Comparison of ENCODE assay signal across 14 mouse cellular contexts in the genomic region with DNA sequence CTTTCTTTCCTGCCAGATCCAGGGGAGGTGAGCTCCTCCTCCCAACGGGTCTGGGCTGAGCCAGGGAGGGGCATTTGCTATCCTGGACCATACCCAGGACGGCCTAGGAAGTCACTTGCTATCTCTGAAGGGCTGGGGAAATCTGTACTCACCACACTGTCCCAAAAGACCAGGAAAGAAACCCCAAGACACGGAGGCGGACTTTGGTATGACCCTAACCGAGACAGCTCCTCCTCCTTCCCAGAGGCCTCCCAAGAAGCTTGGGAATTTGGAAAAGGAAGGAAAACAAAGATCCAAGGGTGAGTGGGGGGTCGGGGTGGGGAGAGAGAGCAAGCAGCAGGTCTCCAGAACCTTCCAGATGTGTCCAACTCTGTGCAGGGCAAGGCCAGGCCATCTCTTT. TPM values are rescaled to one million over a fixed set of nuclear protein-coding genes. Genes with fewer than 3 reads are reported as not detected.
DNase-seq lines count a peak whose midpoint lies in the region; ATAC-seq and TF ChIP-seq lines count a peak whose summit lies in the region.
"Had no signal": no experiment of that assay in that cellular context is flagged by ENCODE, and none has a peak within 500 bp of the region (broad histone marks: within the 10 kb centered on the region; RNA-seq: fewer than 3 reads in every experiment).

No protein-coding gene starts in this region.

- peaks cover 23% of the 10 kb centered on the region for H3K4me1 ChIP-seq in intestine, embryonic 15.5 days (replicated peaks)
- no peaks in the 10 kb centered on the region; the same call in 1 of the 2 replicates for H3K4me1 ChIP-seq in intestine, postnatal 0 days (replicated peaks; ENCODE audit: control insufficient read depth, insufficient read depth, low read length)
- peaks cover 74% of the 10 kb centered on the region for H3K4me1 ChIP-seq in E14TG2a.4 (replicated peaks; ENCODE audit: low read depth, low read length)
- peaks cover 35% of the 10 kb centered on the region for H3K4me1 ChIP-seq in limb, embryonic 12.5 days (replicated peaks)
- H3K4me1 ChIP-seq in hindbrain, embryonic 12.5 days, result peaks cover 37% of the 10 kb centered on the region

- H3K27me3 ChIP-seq in intestine, embryonic 15.5 days (replicated peaks), result no peaks in the 10 kb centered on the region
- no peaks in the 10 kb centered on the region for H3K27me3 ChIP-seq in intestine, postnatal 0 days (replicated peaks; ENCODE audit: control insufficient read depth, insufficient read depth, low read length)
- peaks cover 25% of the 10 kb centered on the region for H3K27me3 ChIP-seq in E14TG2a.4 (ENCODE audit: insufficient read depth, low read length)
- H3K27me3 ChIP-seq in limb, embryonic 12.5 days, result no peaks in the 10 kb centered on the region
- H3K27me3 ChIP-seq in hindbrain, embryonic 12.5 days, result no peaks in the 10 kb centered on the region
- H3K27me3 ChIP-seq: hindbrain, embryonic 15.5 days had no signal

- no peak for TF ChIP-seq CTCF in intestine, postnatal 0 days (IDR thresholded peaks at IDR 0.05; ENCODE audit: low read depth)
- TF ChIP-seq CTCF in E14TG2a.4 (conservative IDR thresholded peaks at IDR 0.05; ENCODE audit: low read length), result no peak
- no peak for TF ChIP-seq CTCF in layer of hippocampus, adult 2 months (conservative IDR thresholded peaks at IDR 0.05)

- H3K4me2 ChIP-seq in intestine, embryonic 15.5 days (replicated peaks), result peak overlapping the region; percentile 31; the same call in 1 of the 2 replicates
- no peak overlapping the region; the same call in 1 of the 2 replicates for H3K4me2 ChIP-seq in intestine, postnatal 0 days (replicated peaks; ENCODE audit: low read depth)
- peak overlapping the region; percentile 40 for H3K4me2 ChIP-seq in limb, embryonic 12.5 days
- no peak overlapping the region for H3K4me2 ChIP-seq in hindbrain, embryonic 12.5 days (replicated peaks)
- H3K4me2 ChIP-seq: heart, embryonic 12.5 days; hindbrain, embryonic 15.5 days had no signal

- H3K9ac ChIP-seq in intestine, embryonic 15.5 days, result no peak overlapping the region
- H3K9ac ChIP-seq in intestine, postnatal 0 days (ENCODE audit: low read depth, low read length), result no peak overlapping the region
- H3K9ac ChIP-seq in limb, embryonic 12.5 days (replicated peaks), result 0 out of 2 replicates have a peak overlapping the region, but pooled peaks have one; percentile 18
- no peak overlapping the region for H3K9ac ChIP-seq in hindbrain, embryonic 12.5 days
- H3K9ac ChIP-seq: heart, embryonic 12.5 days; hindbrain, embryonic 15.5 days had no signal

- no peak for ATAC-seq in intestine, embryonic 15.5 days
- no peak for ATAC-seq in intestine, postnatal 0 days
- no peak for ATAC-seq in limb, embryonic 12.5 days (ENCODE audit: insufficient number of reproducible peaks, insufficient read depth, low FRiP score, low TSS enrichment, low read depth)
- ATAC-seq in hindbrain, embryonic 12.5 days (ENCODE audit: low FRiP score), result no peak
- ATAC-seq: activated CD4-positive, CD25-positive, alpha-beta regulatory T cell, adult 4 months; midbrain, embryonic 16.5 days had no signal

- H3K36me3 ChIP-seq in intestine, embryonic 15.5 days, result no peaks in the 10 kb centered on the region
- no peaks in the 10 kb centered on the region for H3K36me3 ChIP-seq in intestine, postnatal 0 days (ENCODE audit: control insufficient read depth, insufficient read depth)
- H3K36me3 ChIP-seq in E14TG2a.4 (ENCODE audit: insufficient read depth, low read length), result no peaks in the 10 kb centered on the region
- no peaks in the 10 kb centered on the region for H3K36me3 ChIP-seq in limb, embryonic 12.5 days
- H3K36me3 ChIP-seq in hindbrain, embryonic 12.5 days, result no peaks in the 10 kb centered on the region
- H3K36me3 ChIP-seq: heart, embryonic 12.5 days; hindbrain, embryonic 15.5 days had no signal

- H3K4me3 ChIP-seq in intestine, embryonic 15.5 days (replicated peaks), result no peak overlapping the region
- H3K4me3 ChIP-seq in intestine, postnatal 0 days (ENCODE audit: low read depth, low read length), result no peak overlapping the region
- H3K4me3 ChIP-seq in E14TG2a.4 (replicated peaks; ENCODE audit: low read length), result peak overlapping the region; percentile 76
- peak overlapping the region; percentile 3; the same call in 1 of the 2 replicates for H3K4me3 ChIP-seq in limb, embryonic 12.5 days (replicated peaks)
- no peak overlapping the region for H3K4me3 ChIP-seq in layer of hippocampus, adult 2 months
- H3K4me3 ChIP-seq in hindbrain, embryonic 12.5 days, result no peak overlapping the region
- H3K4me3 ChIP-seq: gastrocnemius, adult 2 months; heart, embryonic 12.5 days; hindbrain, embryonic 15.5 days had no signal

- no peaks in the 10 kb centered on the region for H3K9me3 ChIP-seq in intestine, embryonic 15.5 days
- no peaks in the 10 kb centered on the region for H3K9me3 ChIP-seq in intestine, postnatal 0 days (ENCODE audit: control insufficient read depth)
- no peaks in the 10 kb centered on the region for H3K9me3 ChIP-seq in E14TG2a.4 (ENCODE audit: low read length)
- no peaks in the 10 kb centered on the region for H3K9me3 ChIP-seq in limb, embryonic 12.5 days
- H3K9me3 ChIP-seq in hindbrain, embryonic 12.5 days (replicated peaks), result no peaks in the 10 kb centered on the region
- H3K9me3 ChIP-seq: heart, embryonic 12.5 days; hindbrain, embryonic 15.5 days had no signal

- 24% methylated on average over 6 of the region's 6 CpGs for WGBS in intestine, embryonic 15.5 days
- WGBS in intestine, postnatal 0 days, result 23% methylated on average over 6 of the region's 6 CpGs
- WGBS in limb, embryonic 12.5 days, result 22% methylated on average over 6 of the region's 6 CpGs
- WGBS in hindbrain, embryonic 12.5 days, result 17% methylated on average over 6 of the region's 6 CpGs

- H3K27ac ChIP-seq in intestine, embryonic 15.5 days, result no peak overlapping the region
- no peak overlapping the region for H3K27ac ChIP-seq in intestine, postnatal 0 days (ENCODE audit: low read depth, low read length)
- H3K27ac ChIP-seq in limb, embryonic 12.5 days, result 0 out of 2 replicates have a peak overlapping the region, but pooled peaks have one; percentile 53
- H3K27ac ChIP-seq in layer of hippocampus, adult 2 months, result no peak overlapping the region
- no peak overlapping the region for H3K27ac ChIP-seq in hindbrain, embryonic 12.5 days
- H3K27ac ChIP-seq: gastrocnemius, adult 2 months had no signal

- DNase-seq in MN1 (ENCODE audit: low spot score), result peak; percentile 44
- DNase-seq in layer of hippocampus, adult 2 months (ENCODE audit: low spot score in 2 of 2), result no peak
- no peak for DNase-seq in Muller cell, postnatal 12 days (ENCODE audit: inconsistent ontology term)
- DNase-seq: cerebellum, postnatal 25 days; gastrocnemius, adult 2 months had no signal

RNA-seq across cellular contexts. Expression of gene Mgat3, which starts 1.7 kb away (rescaled TPM):
- polyA plus RNA-seq in intestine, embryonic 15.5 days (2015; fragmentation: Nextera tagmentation; extraction: Ambion mirVana), result 12.1 and 13.6 TPM in 2 replicates
- polyA plus RNA-seq in intestine, postnatal 0 days (2015; fragmentation: Nextera tagmentation; extraction: Ambion mirVana), result 12.2 and 13.1 TPM in 2 replicates
- polyA plus RNA-seq in limb, embryonic 12.5 days (2016; fragmentation: Nextera tagmentation; extraction: Ambion mirVana), result 7.2 and 7.9 TPM in 2 replicates
- total RNA-seq in layer of hippocampus, adult 2 months (2021), result 100 to 1,000 TPM; 109 to 115 TPM
- 12.0 and 12.2 TPM in 2 replicates for polyA plus RNA-seq in hindbrain, embryonic 12.5 days (2016; fragmentation: Nextera tagmentation; extraction: Ambion mirVana)

RNA-seq across cellular contexts. Expression of gene Tab1, which starts 38.9 kb away (rescaled TPM):
- polyA plus RNA-seq in intestine, embryonic 15.5 days (2015; fragmentation: Nextera tagmentation; extraction: Ambion mirVana), result 28.5 and 29.0 TPM in 2 replicates
- polyA plus RNA-seq in intestine, postnatal 0 days (2015; fragmentation: Nextera tagmentation; extraction: Ambion mirVana), result 12.6 and 13.6 TPM in 2 replicates
- 49.2 and 49.3 TPM in 2 replicates for polyA plus RNA-seq in limb, embryonic 12.5 days (2016; fragmentation: Nextera tagmentation; extraction: Ambion mirVana)
- 10 to 100 TPM; 28.2 to 30.2 TPM for total RNA-seq in layer of hippocampus, adult 2 months (2021)
- polyA plus RNA-seq in hindbrain, embryonic 12.5 days (2016; fragmentation: Nextera tagmentation; extraction: Ambion mirVana), result 42.1 and 44.0 TPM in 2 replicates

Comparison
In these comparisons a context has a peak if more than half of its experiments do, and no peak if none do; other contexts are left out.
1. H3K4me2 ChIP-seq: peak in intestine, embryonic 15.5 days (single experiment) and limb, embryonic 12.5 days (single experiment); none in intestine, postnatal 0 days (single experiment) and hindbrain, embryonic 12.5 days (single experiment).
2. H3K4me3 ChIP-seq: peak in E14TG2a.4 (single experiment) and limb, embryonic 12.5 days (single experiment); none in intestine, embryonic 15.5 days (single experiment), intestine, postnatal 0 days (single experiment), layer of hippocampus, adult 2 months (single experiment) and hindbrain, embryonic 12.5 days (single experiment).